Mouse (Mus musculus) embryonic facial prominence, embryonic 11.5 days (tissue): Measurements from ENCODE around the gene Plxnc1. TPM values are rescaled to one million over a fixed set of nuclear protein-coding genes. Genes with fewer than 3 reads are reported as not detected.

ENCODE experiments used
- ATAC-seq: fragments of 200-750 bp; cut with Nextera tagmentation; replicated peaks from 2 replicates; pipeline ENCODE4 v1.8.0; 2017; ENCODE audit warnings: low read depth; ENCODE audit not compliant: insufficient number of reproducible peaks, low FRiP score, low TSS enrichment
- DNase-seq: peaks from one replicate; pipeline ENCODE4 v3.0.0-alpha.2; 2015; ENCODE audit warnings: low spot score
- H3K27ac ChIP-seq: fragments of 300-500 bp; sonication (generic); replicated peaks from 2 replicates; pipeline ENCODE4 v1.5.1; 2014; ENCODE audit warnings: mild to moderate bottlenecking, low read depth, low read length, control low read depth
- H3K27me3 ChIP-seq: fragments of 300-500 bp; sonication (generic); 2 replicates; pipeline ENCODE4 v1.6.1; 2014; ENCODE audit warnings: mild to moderate bottlenecking, low read length, moderate library complexity, mixed read lengths; ENCODE audit not compliant: control insufficient read depth, insufficient read depth
- H3K36me3 ChIP-seq: fragments of 300-500 bp; sonication (generic); replicated peaks from 2 replicates; pipeline ENCODE4 v1.6.1; 2014; ENCODE audit warnings: low read depth, mild to moderate bottlenecking, low read length, moderate library complexity, mixed read lengths; ENCODE audit not compliant: control insufficient read depth, insufficient read depth
- H3K4me1 ChIP-seq: fragments of 300-500 bp; sonication (generic); 2 replicates; pipeline ENCODE4 v1.6.1; 2014; ENCODE audit warnings: low read length, mixed read lengths; ENCODE audit not compliant: control insufficient read depth, insufficient read depth
- H3K4me2 ChIP-seq: fragments of 300-500 bp; sonication (generic); 2 replicates; pipeline ENCODE4 v1.6.1; 2014; ENCODE audit warnings: low read depth, mild to moderate bottlenecking, control low read depth, low read length, moderate library complexity
- H3K4me3 ChIP-seq: fragments of 300-500 bp; sonication (generic); 2 replicates; pipeline ENCODE4 v1.5.1; 2014; ENCODE audit warnings: low read depth, low read length, control low read depth
- H3K9ac ChIP-seq: fragments of 300-500 bp; sonication (generic); replicated peaks from 2 replicates; pipeline ENCODE4 v1.6.1; 2014; ENCODE audit warnings: mild to moderate bottlenecking, control low read depth, low read length
- H3K9me3 ChIP-seq: fragments of 300-500 bp; sonication (generic); replicated peaks from 2 replicates; pipeline ENCODE4 v1.6.1; 2016; ENCODE audit warnings: mild to moderate bottlenecking, low read length, inconsistent platforms, mixed read lengths; ENCODE audit not compliant: control insufficient read depth
- WGBS: fragments of 180-500 bp; shearing (Covaris S2); extraction: QIAGEN DNeasy Blood & Tissue Kit; methylation state at CpG from one replicate; pipeline ENCODE4 v1.1.7; 2014; 5-methylcytosine and 5-hydroxymethylcytosine counted together
- polyA plus RNA-seq: library from polyadenylated mRNA; unstranded; fragments of >200 nt; fragmentation: Nextera tagmentation; extraction: Ambion mirVana; gene quantifications from 2 replicates; pipeline ENCODE4 v1.2.1, GENCODE M21; 2014

Plxnc1 gene
- polyA plus RNA-seq, 1 experiment from 2014 or later: 2.8 TPM

GRCm38 (mm10) chr10:94860870-94861269 lies 83.8 kb downstream of the Plxnc1 start:
- H3K36me3 ChIP-seq: no peaks in the 10 kb centered on the region
- no peaks in the 10 kb centered on the region for H3K27me3 ChIP-seq
- WGBS: 91% methylated on average over 4 of the region's 4 CpGs
- ATAC-seq: no peak
- H3K27ac ChIP-seq: no peak overlapping the region
- H3K4me2 ChIP-seq: no peak overlapping the region
- no peak overlapping the region for H3K4me3 ChIP-seq
- H3K4me1 ChIP-seq: 0 out of 2 replicates have a peak, but pooled peaks cover 2% of the 10 kb centered on the region
- no peak overlapping the region for H3K9ac ChIP-seq
- no peaks in the 10 kb centered on the region for H3K9me3 ChIP-seq
- DNase-seq: no peak

GRCm38 (mm10) chr10:94858277-94859033 lies 86.2 kb downstream of the Plxnc1 start:
- Histone ChIP-seq H3K4me1 (no peaks in the 10 kb centered on the region), H3K4me3 (no peak overlapping the region), H3K36me3 (no peaks in the 10 kb centered on the region), H3K27me3 (no peaks in the 10 kb centered on the region), H3K9ac (no peak overlapping the region), H3K9me3 (no peaks in the 10 kb centered on the region), H3K4me2 (no peak overlapping the region), H3K27ac (no peak overlapping the region)
- ATAC-seq (no peak), DNase-seq (no peak)
- 94% methylated on average over 6 of the region's 6 CpGs for WGBS

GRCm38 (mm10) chr10:94850565-94850964 lies 94.1 kb downstream of the Plxnc1 start:
- Histone ChIP-seq H3K9me3 (no peaks in the 10 kb centered on the region), H3K27ac (no peak overlapping the region), H3K36me3 (no peaks in the 10 kb centered on the region), H3K4me3 (no peak overlapping the region), H3K4me2 (no peak overlapping the region), H3K4me1 (no peaks in the 10 kb centered on the region), H3K9ac (no peak overlapping the region), H3K27me3 (no peaks in the 10 kb centered on the region)
- WGBS: 64% methylated on average over 4 of the region's 4 CpGs
- DNase-seq: no peak
- ATAC-seq: no peak

DNA sequence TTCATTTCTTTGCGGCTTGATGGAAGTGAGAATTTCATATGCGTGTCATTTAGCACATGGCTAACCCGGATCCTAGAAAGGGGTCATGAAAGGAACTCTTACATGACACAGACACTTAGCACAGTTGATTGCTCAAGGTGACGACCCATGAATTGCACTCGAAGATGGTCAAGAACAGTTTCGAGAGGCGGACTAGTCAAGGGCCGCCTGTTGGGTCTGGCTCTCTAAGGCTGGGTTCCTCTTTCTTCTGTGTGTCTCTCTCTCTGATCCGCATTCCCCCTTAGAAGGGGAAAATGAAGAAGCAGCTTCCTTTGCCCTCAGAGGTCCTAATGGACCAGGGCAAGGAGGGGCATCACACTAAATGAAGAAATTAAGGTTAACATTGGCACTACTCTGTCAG lies 94.7 kb downstream of the Plxnc1 start:
- 85% methylated on average over 9 of the region's 9 CpGs for WGBS
- Histone ChIP-seq H3K27ac (no peak overlapping the region), H3K9me3 (no peaks in the 10 kb centered on the region), H3K9ac (no peak overlapping the region), H3K36me3 (no peaks in the 10 kb centered on the region), H3K27me3 (no peaks in the 10 kb centered on the region), H3K4me3 (no peak overlapping the region), H3K4me1 (no peaks in the 10 kb centered on the region), H3K4me2 (no peak overlapping the region)
- DNase-seq (no peak), ATAC-seq (no peak)

GRCm38 (mm10) chr10:94849360-94849759 lies 95.3 kb downstream of the Plxnc1 start:
- DNase-seq (no peak), ATAC-seq (no peak)
- Histone ChIP-seq H3K9me3 (no peaks in the 10 kb centered on the region), H3K4me3 (no peak overlapping the region), H3K4me1 (no peaks in the 10 kb centered on the region), H3K9ac (no peak overlapping the region), H3K36me3 (no peaks in the 10 kb centered on the region), H3K27ac (no peak overlapping the region), H3K4me2 (no peak overlapping the region), H3K27me3 (no peaks in the 10 kb centered on the region)
- WGBS: 81% methylated on average over 4 of the region's 4 CpGs

- H3K36me3 ChIP-seq: no peaks in the 10 kb centered on the region
- ATAC-seq (no peak), DNase-seq (no peak)
- H3K9me3 ChIP-seq: no peaks in the 10 kb centered on the region
- no peak overlapping the region for H3K27ac ChIP-seq
- H3K4me1 ChIP-seq: no peaks in the 10 kb centered on the region
- H3K9ac ChIP-seq: no peak overlapping the region
- no peaks in the 10 kb centered on the region for H3K27me3 ChIP-seq
- no peak overlapping the region for H3K4me3 ChIP-seq
- no peak overlapping the region for H3K4me2 ChIP-seq
- WGBS: 90% methylated on average over 6 of the region's 6 CpGs
Observed at GRCm38 (mm10) chr10:94848344-94848743, 96.3 kb downstream of the Plxnc1 start.

- Histone ChIP-seq H3K4me3 (no peak overlapping the region), H3K36me3 (no peaks in the 10 kb centered on the region), H3K9ac (no peak overlapping the region), H3K27ac (no peak overlapping the region), H3K27me3 (no peaks in the 10 kb centered on the region), H3K4me1 (no peaks in the 10 kb centered on the region), H3K4me2 (no peak overlapping the region), H3K9me3 (no peaks in the 10 kb centered on the region)
- DNase-seq (no peak), ATAC-seq (no peak)
- WGBS: 85% methylated on average over 8 of the region's 8 CpGs
Observed at GRCm38 (mm10) chr10:94846501-94847105, 98.0 kb downstream of the Plxnc1 start.

- Histone ChIP-seq H3K4me3 (no peak overlapping the region), H3K36me3 (no peaks in the 10 kb centered on the region), H3K4me2 (no peak overlapping the region), H3K4me1 (no peaks in the 10 kb centered on the region), H3K27me3 (no peaks in the 10 kb centered on the region), H3K27ac (no peak overlapping the region), H3K9ac (no peak overlapping the region), H3K9me3 (no peaks in the 10 kb centered on the region)
- ATAC-seq (no peak), DNase-seq (no peak)
- 81% methylated on average over 6 of the region's 6 CpGs for WGBS
Observed at GRCm38 (mm10) chr10:94844692-94845091, 99.9 kb downstream of the Plxnc1 start.
